Mouse (Mus musculus) layer of hippocampus, postnatal 10 days (tissue): ENCODE results near the gene Rps3. TPM values are rescaled to one million over a fixed set of nuclear protein-coding genes. Genes with fewer than 3 reads are reported as not detected.
"Not testable (repeated sequence)": the region's sequence is repeated elsewhere in the genome, so short reads cannot be mapped to it uniquely, and the experiment has no call there.

Experiments
- DNase-seq, 2 experiments: peaks; one replicate each; pipeline ENCODE4 v3.0.0; 2021; ENCODE audit warnings: low spot score in 2 of 2
- long read RNA-seq: library from polyadenylated mRNA; stranded (forward); transcript quantifications from one replicate; pipeline ENCODE4 v2.0.0, GENCODE M21; 2023
- total RNA-seq, 2 experiments: library from RNA; stranded (reverse); gene quantifications; 2 replicates each; pipeline ENCODE4 v1.2.3; 2021

The Rps3 gene
- total RNA-seq, result 100 to 1,000 TPM; 314 to 330 TPM
- long read RNA-seq, transcript Rps3-201 (7 exons, 1,908 nt), result major isoform, 364 of 381 reads
- long read RNA-seq, partial matches to known transcripts, result 10 of 381 reads
- long read RNA-seq, other reads (novel, unspliced or antisense), result 7 of 381 reads

DNA sequence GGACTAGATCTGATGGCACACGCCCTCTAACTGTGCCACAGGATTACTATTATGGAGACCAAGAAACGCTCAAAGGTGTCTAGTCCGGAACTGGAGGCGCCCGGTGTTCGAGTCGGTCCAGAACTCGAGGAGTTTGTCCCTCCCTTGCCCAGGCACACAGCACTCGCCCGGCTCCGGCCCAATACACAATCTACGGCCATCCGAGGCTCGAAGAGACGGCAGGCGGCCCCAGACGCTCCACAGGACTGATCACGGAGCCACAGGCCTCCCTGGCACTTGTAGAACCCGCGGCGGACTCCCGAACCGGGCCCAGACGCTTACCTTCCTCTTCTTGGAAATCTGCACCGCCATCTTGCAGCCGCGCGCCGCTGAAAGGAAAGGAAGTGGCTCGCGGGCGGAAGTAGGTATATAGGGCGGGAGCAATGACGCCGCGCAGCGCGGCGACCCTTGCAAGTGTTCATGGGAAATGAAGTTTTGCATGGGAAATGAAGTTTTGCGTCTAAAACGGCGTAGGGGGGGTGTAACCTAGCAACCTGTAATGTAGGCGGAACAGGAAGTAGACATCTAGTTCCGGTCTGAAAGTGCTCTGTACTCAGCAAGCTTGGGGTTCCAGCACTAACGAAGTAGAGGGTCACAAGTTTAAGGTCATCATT lies at the start of gene Rps3:
Gene Rps3, minus strand, starts transcription at position 468 of the 653 bp plus-strand sequence.
- DNase-seq, result peak; percentile 92 to 93

GRCm38 (mm10) chr7:99532526-99532925 lies 49.0 kb upstream of the Rps3 start:
- DNase-seq, result no peak

DNA sequence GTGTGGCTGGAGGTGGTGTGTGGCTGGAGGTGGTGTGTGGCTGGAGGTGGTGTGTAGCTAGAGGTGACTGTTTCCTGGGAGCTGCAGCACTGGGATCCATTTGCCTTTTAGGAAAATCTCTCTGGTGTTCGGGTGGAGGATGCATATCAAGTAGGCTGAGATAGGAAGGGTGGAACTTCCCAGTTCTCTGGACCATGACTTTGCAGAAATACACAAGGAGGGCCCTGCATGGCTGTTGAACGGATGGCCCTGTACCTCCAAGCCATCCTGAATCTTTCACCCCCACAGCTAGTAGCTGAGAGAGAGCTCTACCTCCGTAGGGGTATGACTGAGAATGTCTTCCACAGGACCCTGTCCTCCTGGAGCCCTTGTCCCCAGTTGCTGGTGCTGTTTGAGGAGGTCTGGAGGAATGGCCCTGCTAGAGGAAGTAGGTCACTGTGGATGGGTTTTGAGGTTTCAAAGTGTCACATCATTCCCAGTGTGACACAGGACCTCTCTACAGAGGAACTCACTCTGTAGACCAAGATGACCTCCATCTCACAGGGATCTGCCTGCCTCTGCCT lies 48.0 kb upstream of the Rps3 start:
- no peak for DNase-seq

GRCm38 (mm10) chr7:99529410-99529809 lies 45.9 kb upstream of the Rps3 start:
- DNase-seq, result no peak

DNA sequence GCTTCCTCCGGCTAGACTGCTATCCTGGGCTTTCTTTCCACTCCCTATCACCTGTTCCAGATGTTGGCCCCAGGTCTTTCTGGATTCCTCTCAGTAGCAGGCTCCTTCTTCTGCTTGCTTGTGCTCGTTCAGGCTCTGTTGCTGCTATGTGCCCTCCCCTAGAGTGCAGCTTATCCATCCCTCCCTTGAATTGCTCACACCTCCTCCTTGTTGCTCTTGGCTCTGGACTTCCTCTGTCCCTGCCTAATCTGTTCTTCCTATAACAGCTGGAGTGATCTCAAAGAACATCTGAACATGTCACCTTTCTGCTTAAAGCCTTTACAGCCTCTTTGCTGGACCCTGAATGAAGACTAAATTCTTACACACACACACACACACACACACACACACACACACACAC lies 45.0 kb upstream of the Rps3 start:
- no peak for DNase-seq

DNA sequence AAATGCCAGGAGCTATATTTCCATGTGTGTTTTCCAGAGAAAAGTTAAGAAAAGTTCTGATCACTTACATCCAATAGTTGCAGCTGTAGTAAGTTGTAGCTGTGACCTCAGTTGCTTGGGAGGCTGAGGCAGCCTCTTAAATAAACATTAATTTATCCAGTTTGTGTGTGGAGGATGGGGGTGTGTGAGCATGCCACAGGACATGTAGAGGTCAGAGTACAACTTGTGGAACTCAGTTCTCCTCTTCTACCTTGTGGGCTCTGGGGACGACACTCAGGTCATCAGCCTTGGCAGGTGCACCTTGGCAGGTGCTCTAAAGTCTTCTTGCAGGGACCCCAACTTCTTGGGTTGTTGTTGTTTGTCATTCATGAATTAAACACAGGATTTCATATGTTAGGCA lies 40.3 kb upstream of the Rps3 start:
- no peak for DNase-seq

GRCm38 (mm10) chr7:99523121-99523520 lies 39.6 kb upstream of the Rps3 start:
- no peak for DNase-seq

DNA sequence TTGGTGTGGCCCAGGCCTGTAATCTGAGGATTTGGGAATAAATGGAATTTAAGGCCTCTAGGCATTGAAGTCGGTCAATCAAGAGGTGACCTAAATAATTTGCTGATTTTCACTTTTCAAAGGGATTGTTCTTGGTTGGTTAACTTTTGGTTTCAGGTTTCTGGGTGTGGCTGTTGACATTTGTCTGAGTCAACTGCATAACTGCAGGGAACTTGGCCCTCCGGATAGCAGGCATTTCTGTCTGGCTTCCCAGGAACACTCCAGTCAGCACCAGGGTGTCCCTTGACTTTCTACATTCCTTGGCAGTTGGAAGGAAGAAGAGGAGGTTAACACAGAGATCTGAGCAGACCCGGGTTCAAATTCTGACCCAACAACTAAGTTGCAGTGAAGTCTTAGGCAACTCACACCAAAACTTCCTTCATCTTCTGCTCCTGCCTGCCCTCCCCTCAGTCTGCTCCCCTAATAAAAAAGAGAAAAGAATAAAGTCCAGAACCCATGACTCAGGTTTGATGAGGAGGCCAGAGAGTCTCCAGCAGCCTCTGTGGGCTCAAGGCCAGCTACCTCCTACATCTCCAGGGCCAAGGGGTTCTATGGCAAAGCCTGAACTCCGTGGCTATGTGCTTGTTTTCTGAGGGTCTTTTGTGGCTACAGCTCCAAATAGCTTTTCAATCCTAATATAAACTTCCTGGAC lies 35.6 kb upstream of the Rps3 start:
- DNase-seq, result no peak

GRCm38 (mm10) chr7:99516814-99517157 lies 33.2 kb upstream of the Rps3 start:
- no peak for DNase-seq

DNA sequence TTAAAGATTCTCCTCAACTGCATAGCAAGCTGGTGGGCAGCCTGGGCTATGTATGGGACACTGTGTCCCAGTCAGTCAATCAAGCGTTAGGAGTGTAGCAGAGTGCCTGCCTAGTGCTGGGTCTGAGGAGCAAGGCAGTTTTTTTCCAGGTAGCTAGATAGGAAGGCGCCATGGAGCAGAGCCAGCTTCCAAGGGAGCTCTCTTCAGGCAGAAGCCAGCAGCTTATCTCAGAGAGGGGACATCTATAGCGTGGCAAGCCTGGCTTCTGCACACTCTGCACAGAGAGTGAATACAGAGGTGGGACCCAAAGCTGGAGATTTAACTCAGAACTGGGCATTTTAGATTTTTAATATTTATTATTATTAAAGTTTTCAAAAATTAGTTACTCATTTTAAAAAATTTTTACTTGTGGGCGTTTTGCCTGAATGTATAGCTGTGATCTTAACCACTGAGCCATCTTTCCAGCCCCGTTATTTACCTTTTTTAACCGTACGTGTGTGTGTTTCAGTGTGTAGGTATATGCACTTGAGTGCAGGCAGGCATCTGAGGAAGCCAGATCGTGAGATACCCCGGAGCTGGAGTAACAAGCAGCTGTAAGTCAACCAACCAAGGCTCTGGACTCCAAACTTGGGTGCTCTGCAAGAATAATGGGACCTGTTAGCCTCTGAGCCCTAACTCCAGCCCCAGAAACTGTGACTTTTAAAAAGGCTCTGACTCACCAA lies 32.7 kb upstream of the Rps3 start:
- no peak for DNase-seq

- DNase-seq, result peak; percentile 72 to 75
These were observed 26.6 kb upstream of the Rps3 start for GRCm38 (mm10) chr7:99510087-99510501.

DNA sequence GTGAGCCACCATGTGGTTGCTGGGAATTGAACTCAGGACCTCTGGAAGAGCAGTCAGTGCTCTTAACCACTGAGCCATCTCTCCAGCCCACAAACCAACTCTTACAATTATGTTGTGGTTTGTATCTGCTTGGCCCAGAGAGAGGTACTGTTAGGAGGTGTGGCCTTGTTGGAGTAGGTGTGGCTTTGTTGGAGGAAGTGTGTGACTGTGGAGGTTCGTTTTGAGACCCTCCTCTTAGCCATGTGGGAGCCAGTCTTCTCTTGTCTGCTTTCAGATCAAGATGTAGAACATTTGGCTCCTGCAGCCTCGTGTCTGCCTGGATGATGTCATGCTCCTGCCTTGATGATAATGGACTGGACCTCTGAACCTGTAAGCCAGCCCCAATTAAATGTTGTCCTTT lies 24.6 kb upstream of the Rps3 start:
- not testable (repeated sequence) for DNase-seq

- no peak for DNase-seq
These were observed 21.0 kb upstream of the Rps3 start for GRCm38 (mm10) chr7:99504556-99504955.

GRCm38 (mm10) chr7:99501148-99501547 lies 17.6 kb upstream of the Rps3 start:
- DNase-seq, result no peak

GRCm38 (mm10) chr7:99500655-99501054 lies 17.1 kb upstream of the Rps3 start:
- DNase-seq, result no peak

DNA sequence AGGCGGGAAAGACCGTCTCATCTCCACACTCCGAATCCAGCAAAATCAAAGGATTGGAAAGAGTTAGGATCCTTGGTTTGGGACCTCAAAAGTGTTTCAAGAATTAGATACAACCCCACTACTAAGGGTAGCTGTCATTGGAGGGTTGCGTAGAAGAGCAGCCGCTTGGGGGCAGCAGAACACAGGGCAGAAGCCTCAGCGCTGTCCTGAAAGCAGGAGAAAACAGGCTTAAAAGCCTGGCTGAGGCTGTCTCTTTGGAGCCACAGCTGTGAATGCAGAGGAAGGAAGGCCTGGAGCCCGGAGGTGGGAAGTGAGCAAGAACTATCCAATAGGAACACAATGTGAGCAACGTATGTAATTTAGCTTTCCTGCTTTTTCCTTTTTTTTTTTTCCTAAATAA lies 16.7 kb upstream of the Rps3 start:
- peak; percentile 88 to 90 for DNase-seq

- DNase-seq, result no peak
These were observed 15.6 kb upstream of the Rps3 start for GRCm38 (mm10) chr7:99499128-99499527.

- DNase-seq, result no peak
These were observed 6.2 kb upstream of the Rps3 start for GRCm38 (mm10) chr7:99489708-99490107.

DNA sequence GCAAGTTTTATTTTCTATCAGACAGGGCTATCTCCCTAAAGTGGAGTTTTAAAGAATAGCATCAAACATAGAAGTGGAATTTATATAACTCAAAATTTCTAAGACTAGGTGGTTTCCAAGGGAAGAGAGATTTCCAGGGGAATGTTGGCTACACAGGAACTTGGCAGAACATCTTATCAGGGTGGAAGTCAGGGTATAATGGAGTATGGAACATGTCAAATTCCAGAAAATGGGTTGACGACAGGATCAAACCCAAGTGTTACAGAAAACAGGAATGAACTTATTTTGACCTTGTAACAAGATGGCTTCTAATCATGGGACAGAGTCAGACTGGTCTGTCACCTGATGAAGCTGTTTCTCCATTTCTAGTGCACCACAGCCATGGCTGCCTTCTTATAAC lies 1.1 kb upstream of the Rps3 start:
- DNase-seq, result no peak

DNA sequence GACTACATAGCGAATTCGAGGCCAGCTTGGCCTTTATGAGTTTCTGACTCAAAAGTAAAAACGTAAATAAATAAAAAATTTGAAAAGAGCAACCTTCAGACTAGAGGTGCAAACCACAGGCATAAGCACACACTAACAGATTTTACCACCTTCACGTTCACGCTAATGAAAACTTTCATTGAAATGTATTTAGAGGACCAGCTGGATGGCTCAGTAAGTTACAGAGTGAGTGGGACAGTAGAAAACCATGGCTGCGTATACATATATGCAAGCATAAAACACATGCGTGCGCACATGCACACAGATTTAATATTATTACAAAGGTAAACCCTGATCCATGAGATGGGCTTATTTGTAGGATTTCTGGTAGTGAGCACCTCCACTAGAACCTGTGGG lies 384 bp upstream of the Rps3 start:
- DNase-seq, result no peak

- DNase-seq, result no peak
These were observed 901 bp downstream of the Rps3 start for GRCm38 (mm10) chr7:99482637-99483036.

- DNase-seq, result no peak
These were observed 6.3 kb downstream of the Rps3 start for GRCm38 (mm10) chr7:99477235-99477634.
